Mouse (Mus musculus) liver, embryonic 14.5 days (tissue): Measurements from ENCODE around the gene Gm9195. TPM values are rescaled to one million over a fixed set of nuclear protein-coding genes. Genes with fewer than 3 reads are reported as not detected.

Experiments used
- ATAC-seq: fragments of 200-750 bp; cut with Nextera tagmentation; 2 replicates; pipeline ENCODE4 v1.8.0; 2017; ENCODE audit warnings: moderate number of reproducible peaks, mild to moderate bottlenecking, moderate library complexity; ENCODE audit not compliant: insufficient read depth
- DNase-seq, 3 experiments: peaks; one replicate each; pipeline ENCODE4 v3.0.0-alpha.2; 2012 to 2013; ENCODE audit warnings: low read depth in 3 of 3, low spot score in 3 of 3
- H3K27ac ChIP-seq: fragments of 300-500 bp; sonication (generic); 2 replicates; pipeline ENCODE4 v1.5.1; 2014; ENCODE audit warnings: moderate library complexity, mild to moderate bottlenecking, control low read depth, inconsistent platforms
- H3K27me3 ChIP-seq: fragments of 300-500 bp; sonication (generic); 2 replicates; pipeline ENCODE4 v1.6.1; 2014; ENCODE audit warnings: mild to moderate bottlenecking, low read length, moderate library complexity; ENCODE audit not compliant: control insufficient read depth, insufficient read depth
- H3K36me3 ChIP-seq: fragments of 300-500 bp; sonication (generic); replicated peaks from 2 replicates; pipeline ENCODE4 v1.6.1; 2014; ENCODE audit warnings: low read depth; ENCODE audit not compliant: control insufficient read depth, insufficient read depth
- H3K4me1 ChIP-seq, 2 experiments: fragments of 200-500 bp in 1 of 2; fragments of 300-500 bp in 1 of 2; sonication (generic) in 1 of 2; replicated peaks; 2 replicates each; pipeline ENCODE4 v1.6.1; 2012 to 2014; ENCODE audit warnings: antibody characterized with exemption in 1 of 2, inconsistent platforms in 1 of 2, low read length in 1 of 2; ENCODE audit not compliant: control insufficient read depth in 2 of 2, insufficient read depth in 2 of 2
- H3K4me2 ChIP-seq: fragments of 300-500 bp; sonication (generic); 2 replicates; pipeline ENCODE4 v1.6.1; 2014; ENCODE audit warnings: low read depth, mild to moderate bottlenecking, control low read depth, moderate library complexity
- H3K4me3 ChIP-seq, 2 experiments: fragments of 200-500 bp in 1 of 2; fragments of 300-500 bp in 1 of 2; sonication (generic) in 1 of 2; 2 replicates each; pipeline ENCODE4 v1.5.1; 2012 to 2014; ENCODE audit warnings: low read depth in 2 of 2, low read length in 2 of 2, mild to moderate bottlenecking in 2 of 2, control low read depth in 1 of 2, inconsistent platforms in 1 of 2, moderate library complexity in 1 of 2; ENCODE audit not compliant: insufficient read depth in 1 of 2
- H3K9ac ChIP-seq: fragments of 300-500 bp; sonication (generic); replicated peaks from 2 replicates; pipeline ENCODE4 v1.6.1; 2014; ENCODE audit warnings: mild to moderate bottlenecking, control low read depth, moderate library complexity
- H3K9me3 ChIP-seq: fragments of 300-500 bp; sonication (generic); 2 replicates; pipeline ENCODE4 v1.6.1; 2016; ENCODE audit warnings: low read length, mixed read lengths; ENCODE audit not compliant: control insufficient read depth
- CTCF ChIP-seq: IDR thresholded peaks from 2 replicates; pipeline ENCODE4 v1.5.1; 2016; ENCODE audit warnings: antibody characterized with exemption, low read depth, control low read depth
- EP300 ChIP-seq: IDR thresholded peaks from 2 replicates; pipeline ENCODE4 v1.6.1; 2016; ENCODE audit warnings: antibody characterized with exemption, low read depth
- WGBS: fragments of 180-500 bp; shearing (Covaris S2); extraction: QIAGEN DNeasy Blood & Tissue Kit; methylation state at CpG from one replicate; pipeline ENCODE4 v1.1.7; 2014; ENCODE audit not compliant: insufficient replicate concordance; 5-methylcytosine and 5-hydroxymethylcytosine counted together
- polyA plus RNA-seq, 2 experiments: library from polyadenylated mRNA; depleted of rRNA in 1 of 2; stranded (reverse) in 1 of 2; unstranded in 1 of 2; fragments of >200 nt; fragmentation: Nextera tagmentation in 1 of 2; extraction: Ambion mirVana in 1 of 2; gene quantifications; 2 replicates each; pipeline versions ENCODE4 v1.2.1 to v1.2.3; 2012 to 2014

The Gm9195 gene
- polyA plus RNA-seq, 2 experiments, result not detected

- H3K9ac ChIP-seq, result no peak overlapping the region
- no peak for ATAC-seq
- H3K27ac ChIP-seq, result no peak overlapping the region
- no peaks in the 10 kb centered on the region for H3K27me3 ChIP-seq
- H3K9me3 ChIP-seq, result no peaks in the 10 kb centered on the region
- no peak overlapping the region for H3K4me2 ChIP-seq
- TF ChIP-seq EP300 (no peak), CTCF (peak; percentile 29)
- WGBS, result 67% methylated on average over 1 of the region's 1 CpGs
- H3K4me3 ChIP-seq, result no peak overlapping the region
- H3K36me3 ChIP-seq, result no peaks in the 10 kb centered on the region
- peaks cover 0 to 5% of the 10 kb centered on the region in 2 experiments; a peak in 1 of 4 replicates for H3K4me1 ChIP-seq
- no peak for DNase-seq
Measured at GRCm38 (mm10) chr14:72504985-72505384, 13.3 kb upstream of the Gm9195 start.

GRCm38 (mm10) chr14:72503241-72503640 is 11.6 kb upstream of the Gm9195 start:
- H3K36me3 ChIP-seq, result no peaks in the 10 kb centered on the region
- H3K9me3 ChIP-seq, result no peaks in the 10 kb centered on the region
- peaks cover 0 to 5% of the 10 kb centered on the region in 2 experiments; a peak in 1 of 4 replicates for H3K4me1 ChIP-seq
- no peaks in the 10 kb centered on the region for H3K27me3 ChIP-seq
- DNase-seq, result no peak
- no peak for ATAC-seq
- TF ChIP-seq CTCF, result no peak
- TF ChIP-seq EP300, result no peak
- H3K4me2 ChIP-seq, result no peak overlapping the region
- WGBS, result 37% methylated on average over 6 of the region's 6 CpGs
- H3K4me3 ChIP-seq, result no peak overlapping the region
- H3K27ac ChIP-seq, result no peak overlapping the region
- no peak overlapping the region for H3K9ac ChIP-seq

- ATAC-seq (no peak), DNase-seq (no peak)
- WGBS, result 63% methylated on average over 1 of the region's 1 CpGs
- Histone ChIP-seq H3K9ac (no peak overlapping the region), H3K36me3 (no peaks in the 10 kb centered on the region), H3K27me3 (no peaks in the 10 kb centered on the region), H3K4me1 (no peaks in the 10 kb centered on the region), H3K4me3 (no peak overlapping the region), H3K27ac (no peak overlapping the region), H3K4me2 (no peak overlapping the region), H3K9me3 (no peaks in the 10 kb centered on the region)
- no peak for TF ChIP-seq CTCF
- no peak for TF ChIP-seq EP300
Measured at GRCm38 (mm10) chr14:72493775-72494174, 2.1 kb upstream of the Gm9195 start.

- Histone ChIP-seq H3K27ac (no peak overlapping the region), H3K4me3 (no peak overlapping the region), H3K27me3 (no peaks in the 10 kb centered on the region), H3K4me1 (no peaks in the 10 kb centered on the region), H3K4me2 (no peak overlapping the region), H3K36me3 (no peaks in the 10 kb centered on the region), H3K9me3 (no peaks in the 10 kb centered on the region), H3K9ac (no peak overlapping the region)
- no peak for DNase-seq
- TF ChIP-seq EP300 (no peak), CTCF (no peak)
- ATAC-seq, result no peak
- WGBS, result 69% methylated on average over 3 of the region's 3 CpGs
Measured at GRCm38 (mm10) chr14:72490367-72490766, 1.3 kb downstream of the Gm9195 start.

- no peak overlapping the region for H3K4me3 ChIP-seq
- H3K9ac ChIP-seq, result no peak overlapping the region
- TF ChIP-seq CTCF (no peak), EP300 (no peak)
- no peaks in the 10 kb centered on the region for H3K9me3 ChIP-seq
- ATAC-seq (no peak), DNase-seq (no peak)
- H3K4me1 ChIP-seq, result no peaks in the 10 kb centered on the region
- no peaks in the 10 kb centered on the region for H3K27me3 ChIP-seq
- WGBS, result 64% methylated on average over 1 of the region's 1 CpGs
- no peaks in the 10 kb centered on the region for H3K36me3 ChIP-seq
- H3K27ac ChIP-seq, result no peak overlapping the region
- H3K4me2 ChIP-seq, result no peak overlapping the region
Measured at GRCm38 (mm10) chr14:72474501-72474900, 17.1 kb downstream of the Gm9195 start.
